Mouse (Mus musculus): ENCODE measurements around the gene Ankrd13d.

Ankrd13d gene

DNA sequence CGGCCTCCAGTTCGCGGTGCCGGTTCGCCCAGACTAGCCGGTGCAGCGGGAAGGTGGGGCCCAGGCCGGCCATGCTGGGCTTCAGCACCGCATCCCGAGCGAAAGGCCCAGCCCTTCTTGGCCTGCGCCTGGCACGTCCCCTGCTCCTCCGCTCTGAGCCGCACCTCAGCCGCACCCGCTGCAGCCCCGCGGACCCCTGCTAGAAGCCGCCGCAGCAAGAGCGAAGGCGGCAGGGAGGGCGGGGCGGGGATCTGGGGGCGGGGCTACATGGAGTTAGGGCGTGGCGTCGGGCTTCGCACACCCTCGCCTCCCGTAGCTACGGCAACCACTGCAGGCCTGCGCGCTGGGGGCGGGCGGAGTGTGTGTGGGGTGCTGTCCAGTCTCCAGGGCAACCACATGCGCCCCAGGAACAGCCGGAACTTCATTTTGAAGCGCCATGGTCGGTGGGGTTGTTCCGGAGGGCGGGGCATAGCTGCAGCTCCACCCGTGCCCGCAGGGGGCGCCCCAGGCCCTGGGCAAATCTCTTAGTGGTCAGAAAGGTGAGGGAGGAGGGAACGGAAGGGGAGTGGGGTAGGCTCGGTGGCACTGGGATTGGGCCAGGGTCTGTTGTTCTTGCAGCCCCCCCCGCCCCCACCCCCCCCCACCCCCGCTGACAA lies at the start of gene Ankrd13d:
Ankrd13d (minus strand) TSS at position 240 of the 656 bp plus-strand sequence.
- in situ Hi-C loops (cut with MboI), result no loop called here

GRCm38 (mm10) chr19:4332653-4333052 lies 49.7 kb upstream of the Ankrd13d start:
- in situ Hi-C loops (cut with MboI), result no loop called here

- in situ Hi-C loops (cut with MboI), result no loop called here
These were observed 48.3 kb upstream of the Ankrd13d start for GRCm38 (mm10) chr19:4331273-4331672.

GRCm38 (mm10) chr19:4330603-4331002 lies 47.7 kb upstream of the Ankrd13d start:
- in situ Hi-C loops (cut with MboI), result no loop called here

DNA sequence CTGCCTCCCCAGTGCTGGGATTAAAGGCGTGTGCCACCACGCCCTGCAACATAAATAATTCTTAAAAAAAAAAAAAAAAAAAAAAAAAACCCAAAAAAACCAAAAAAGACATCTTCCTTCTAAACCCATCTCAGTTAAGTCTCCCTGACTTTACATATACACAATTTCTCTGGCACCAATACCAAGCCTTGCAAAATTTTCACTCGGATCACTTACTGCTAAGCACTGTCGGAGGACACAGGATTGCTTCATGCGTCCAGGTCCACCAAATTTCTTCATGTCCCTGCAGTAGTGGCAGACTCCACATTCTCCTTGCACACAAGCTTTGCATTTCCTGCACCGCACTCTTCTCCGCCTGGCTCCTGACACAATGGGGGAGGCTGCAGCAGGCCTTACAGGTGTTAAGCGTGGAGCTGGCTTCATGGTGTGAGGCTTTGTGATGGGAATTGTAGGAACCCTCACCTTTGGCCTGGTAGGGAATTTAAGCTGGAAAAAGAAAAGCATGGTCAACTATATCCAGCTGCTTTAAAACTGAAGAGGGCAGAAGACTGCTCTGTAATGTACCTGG lies 45.9 kb upstream of the Ankrd13d start:
- in situ Hi-C loops (cut with MboI), result no loop called here

- in situ Hi-C loops (cut with MboI), result no loop called here
These were observed 43.9 kb upstream of the Ankrd13d start for GRCm38 (mm10) chr19:4326881-4327280.

GRCm38 (mm10) chr19:4326106-4326505 lies 43.2 kb upstream of the Ankrd13d start:
- in situ Hi-C loops (cut with MboI), result no loop called here

GRCm38 (mm10) chr19:4322134-4322533 lies 39.2 kb upstream of the Ankrd13d start:
- in situ Hi-C loops (cut with MboI), result no loop called here

- in situ Hi-C loops (cut with MboI), result no loop called here
These were observed 38.7 kb upstream of the Ankrd13d start for GRCm38 (mm10) chr19:4321622-4322021.

DNA sequence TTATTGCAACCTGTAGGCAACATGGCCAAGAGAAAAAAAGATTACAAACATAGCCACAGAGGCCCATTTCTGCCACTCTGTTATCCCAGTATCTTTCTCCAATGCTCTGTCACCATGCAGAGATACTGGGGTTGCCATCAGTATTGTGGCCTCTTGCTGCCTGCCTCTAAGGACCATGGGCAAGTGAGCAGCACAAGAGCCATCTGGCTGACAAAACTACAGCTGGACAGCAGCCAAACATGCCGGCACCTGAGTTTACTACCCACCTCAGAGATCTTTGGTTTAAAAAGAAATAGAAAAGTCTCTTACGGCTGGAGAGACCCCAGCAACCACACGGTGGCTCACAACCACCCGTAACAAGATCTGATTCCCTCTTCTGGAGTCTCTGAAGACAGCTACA lies 36.3 kb upstream of the Ankrd13d start:
- in situ Hi-C loops (cut with MboI), result loop anchor here (10.0 kb wide), 1 partner anchor 64 kb away; no protein-coding TSS in a partner anchor

- in situ Hi-C loops (cut with MboI), result loop anchor here (10.0 kb wide), 1 partner anchor 62 kb away; no protein-coding TSS in a partner anchor
These were observed 34.2 kb upstream of the Ankrd13d start for GRCm38 (mm10) chr19:4317181-4317580.

DNA sequence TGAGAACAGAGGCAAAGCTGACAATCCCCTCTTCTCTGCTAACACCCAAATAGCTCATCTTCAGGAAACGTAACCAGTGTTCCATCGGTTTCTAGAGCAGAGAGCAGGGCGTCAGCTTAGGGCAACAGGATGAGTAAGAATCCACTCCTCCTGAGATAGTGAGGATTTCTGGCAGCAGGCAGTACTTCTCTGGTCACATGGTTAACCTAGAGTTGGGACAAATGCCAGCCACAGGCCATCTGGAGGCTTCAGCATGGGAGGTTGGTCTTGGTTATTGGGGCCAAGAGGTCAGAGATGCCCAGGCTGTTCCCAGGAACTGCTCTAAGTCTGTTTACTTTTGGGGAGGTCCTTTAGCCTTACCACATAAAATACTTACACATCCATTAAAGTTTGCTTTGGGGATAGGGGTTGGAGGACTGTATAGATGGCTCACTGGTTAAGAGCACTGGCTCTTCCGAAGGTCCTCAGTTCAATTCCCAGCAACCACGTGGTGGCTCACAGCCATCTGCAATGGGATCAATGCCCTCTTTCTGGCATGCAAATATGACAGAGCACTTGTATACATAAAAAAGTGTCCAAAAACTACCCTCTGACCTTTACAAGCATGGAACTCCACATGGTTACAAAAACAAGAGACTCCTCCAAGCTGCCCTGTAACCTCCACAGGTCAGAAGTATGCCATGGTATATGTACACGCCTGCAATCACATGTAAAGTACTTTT lies 32.4 kb upstream of the Ankrd13d start:
- in situ Hi-C loops (cut with MboI), result loop anchor here (10.0 kb wide), 1 partner anchor 61 kb away; no protein-coding TSS in a partner anchor

- in situ Hi-C loops (cut with MboI), result loop anchor here (10.0 kb wide), 1 partner anchor 55 kb away; no protein-coding TSS in a partner anchor
These were observed 26.8 kb upstream of the Ankrd13d start for GRCm38 (mm10) chr19:4309776-4310185.

DNA sequence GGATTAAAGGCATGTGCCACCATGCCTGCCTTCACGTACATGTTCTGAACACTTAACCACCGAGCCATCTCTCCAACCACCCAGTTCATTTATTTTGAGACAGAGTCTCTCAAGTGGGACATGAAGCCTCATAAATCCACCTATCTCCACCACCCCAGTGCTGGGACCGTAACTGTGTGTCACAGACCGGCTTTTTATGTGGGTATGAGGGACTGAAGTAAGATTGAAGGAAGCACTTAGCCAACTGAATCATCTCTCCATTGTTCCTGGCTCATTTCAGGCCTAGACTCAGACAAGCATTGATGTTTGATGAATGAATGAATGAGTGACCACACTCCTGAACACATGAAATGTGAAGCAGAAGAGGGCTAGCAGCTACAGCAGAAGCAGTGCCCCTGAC lies 26.4 kb upstream of the Ankrd13d start:
- in situ Hi-C loops (cut with MboI), result no loop called here

DNA sequence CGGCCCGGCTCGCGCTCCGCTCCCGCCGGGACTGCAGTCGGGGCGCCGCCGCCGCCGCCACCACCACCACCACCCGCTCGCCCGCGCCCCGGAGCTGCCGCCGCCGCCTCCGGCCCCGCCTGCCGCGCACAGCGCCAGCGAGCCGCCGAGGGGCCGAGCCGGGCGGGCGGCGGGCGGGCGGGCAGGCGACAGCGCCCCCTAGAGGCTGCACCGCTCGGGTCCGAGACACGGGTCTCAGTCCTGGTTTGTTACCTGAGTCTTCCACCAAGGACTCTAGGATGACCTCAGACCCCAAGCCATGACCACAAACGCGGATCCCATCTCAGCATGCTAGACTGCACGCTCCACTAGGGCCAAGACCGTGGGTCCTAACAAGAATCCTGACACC lies 23.2 kb upstream of the Ankrd13d start, which contains the start of gene Grk2:
Grk2 (minus strand) TSS at position 33 of the 388 bp plus-strand sequence.
- in situ Hi-C loops (cut with MboI), result no loop called here

GRCm38 (mm10) chr19:4305491-4306189 lies 22.7 kb upstream of the Ankrd13d start:
- in situ Hi-C loops (cut with MboI), result no loop called here

- in situ Hi-C loops (cut with MboI), result no loop called here
These were observed 22.0 kb upstream of the Ankrd13d start for GRCm38 (mm10) chr19:4304871-4305321.

DNA sequence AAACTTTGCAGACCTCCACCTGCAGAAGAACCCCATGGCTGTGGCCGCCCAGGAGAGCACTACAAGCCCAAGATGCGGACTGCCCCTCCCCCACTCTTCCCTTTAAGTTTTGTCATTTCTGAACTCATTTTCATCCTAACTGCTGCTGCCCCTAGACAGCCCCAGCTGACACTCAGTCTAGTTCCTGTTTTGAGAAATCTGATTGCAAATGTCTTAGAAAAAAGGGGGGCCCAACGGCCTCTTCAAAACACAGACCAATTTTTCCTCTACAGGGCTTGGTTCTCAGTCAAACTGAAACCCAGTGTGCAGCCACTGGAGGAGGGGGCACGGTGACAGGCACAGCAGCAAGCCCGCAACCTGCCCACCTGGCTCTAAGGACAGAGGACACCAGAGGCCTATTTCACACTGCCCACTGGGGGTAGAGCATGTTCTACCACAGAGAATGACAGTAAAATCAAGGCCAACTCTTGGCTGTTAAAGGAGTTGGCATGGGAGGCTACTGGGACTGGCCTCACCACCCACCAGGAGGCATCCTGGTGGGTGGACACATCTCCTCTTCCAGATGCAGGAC lies 21.4 kb upstream of the Ankrd13d start:
- in situ Hi-C loops (cut with MboI), result no loop called here

GRCm38 (mm10) chr19:4303640-4303995 lies 20.7 kb upstream of the Ankrd13d start:
- in situ Hi-C loops (cut with MboI), result no loop called here

GRCm38 (mm10) chr19:4302936-4303639 lies 20.2 kb upstream of the Ankrd13d start:
- in situ Hi-C loops (cut with MboI), result no loop called here
